Mouse (Mus musculus) erythroblast, adult 5-6 weeks (primary cell): Measurements from ENCODE around the gene Popdc3. TPM values are rescaled to one million over a fixed set of nuclear protein-coding genes. Genes with fewer than 3 reads are reported as not detected.
"Not testable (repeated sequence)": the region's sequence is repeated elsewhere in the genome, so short reads cannot be mapped to it uniquely, and the experiment has no call there.

Source experiments
- ATAC-seq: replicated peaks from 2 replicates; pipeline ENCODE4 v1.8.0; 2016; ENCODE audit warnings: moderate number of reproducible peaks, mild to moderate bottlenecking, moderate TSS enrichment, inconsistent platforms; ENCODE audit not compliant: poor library complexity, low FRiP score, severe bottlenecking
- total RNA-seq, 2 experiments: library from RNA; stranded (forward) in 1 of 2; stranded (reverse) in 1 of 2; fragments of 150-400 nt in 1 of 2; fragments of 200-764, 138-1000 nt in 1 of 2; gene quantifications; 2 replicates each; pipeline versions ENCODE4 v1.2.3 to v1.2.4; 2015 to 2017; ENCODE audit warnings: low replicate concordance in 2 of 2

Gene Popdc3
- total RNA-seq (2015; ENCODE audit: low replicate concordance) (not detected in 2 replicates), total RNA-seq (2017; ENCODE audit: low replicate concordance) (not detected in 2 replicates)

DNA sequence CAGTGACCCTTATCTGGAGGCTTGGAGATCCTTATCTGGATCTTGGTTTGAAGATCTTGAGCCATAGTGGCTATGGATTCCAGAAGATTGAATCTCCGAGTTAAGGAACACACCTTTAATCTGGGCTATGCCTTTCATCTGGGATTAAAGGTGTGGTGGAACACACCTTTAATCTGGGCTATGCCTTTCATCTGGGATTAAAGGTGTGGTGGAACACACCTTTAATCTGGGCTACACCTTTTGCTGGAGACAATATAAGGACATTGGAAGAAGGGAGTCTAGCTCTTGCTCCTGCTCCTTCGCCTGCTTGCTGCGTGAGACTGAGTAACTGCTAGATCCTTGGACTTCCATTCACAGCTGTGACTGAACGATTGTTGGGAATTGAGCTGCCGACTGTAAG, at the start of gene Popdc3:
TSS of gene Popdc3 (plus strand) at position 301 of the 400 bp plus-strand sequence.
- not testable (repeated sequence) for ATAC-seq

- ATAC-seq = no peak
Observed at GRCm38 (mm10) chr10:45129105-45129504, 48.8 kb upstream of the Popdc3 start.

GRCm38 (mm10) chr10:45130004-45130403, 47.9 kb upstream of the Popdc3 start:
- peak; percentile 57 for ATAC-seq

GRCm38 (mm10) chr10:45132371-45132770, 45.5 kb upstream of the Popdc3 start:
- ATAC-seq = no peak

DNA sequence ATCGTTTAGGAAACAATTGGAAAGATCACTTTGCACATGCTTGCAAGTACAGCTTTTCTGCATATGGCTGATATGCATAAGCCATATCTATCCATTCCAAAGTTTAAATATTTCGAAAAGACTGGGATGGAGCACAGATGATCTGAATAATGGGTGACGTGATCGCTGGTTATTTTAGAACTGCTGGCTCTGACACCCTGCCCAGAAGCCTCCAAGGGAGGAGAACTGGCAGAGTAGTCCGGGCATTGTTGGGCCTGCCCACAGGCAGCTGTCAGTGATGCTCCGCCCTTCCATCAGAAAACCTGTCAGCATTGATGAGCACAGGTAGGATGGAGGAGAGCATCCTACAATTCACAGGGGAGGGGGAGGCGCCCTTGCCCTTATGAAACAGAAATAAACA, 41.1 kb upstream of the Popdc3 start:
- ATAC-seq = no peak

DNA sequence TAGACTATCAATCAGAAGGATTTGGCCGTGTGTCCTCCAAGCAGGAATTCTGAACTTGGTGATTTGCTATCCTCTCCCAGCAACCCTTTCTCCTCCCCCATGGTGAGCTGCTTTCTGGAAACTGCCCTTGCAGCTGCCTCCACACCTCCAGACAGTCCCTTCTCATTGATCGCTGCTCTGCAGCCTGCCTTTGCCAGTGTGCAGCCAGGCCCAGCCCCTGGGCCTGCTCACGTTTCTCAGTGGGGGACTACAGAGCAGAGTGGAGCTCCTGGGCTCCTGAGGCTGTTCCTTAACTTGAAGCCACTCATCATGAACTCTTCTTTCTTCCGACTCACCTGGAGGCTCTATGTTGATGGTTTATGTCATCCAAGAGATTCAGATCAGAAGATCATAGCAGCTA, 38.0 kb upstream of the Popdc3 start:
- no peak for ATAC-seq

DNA sequence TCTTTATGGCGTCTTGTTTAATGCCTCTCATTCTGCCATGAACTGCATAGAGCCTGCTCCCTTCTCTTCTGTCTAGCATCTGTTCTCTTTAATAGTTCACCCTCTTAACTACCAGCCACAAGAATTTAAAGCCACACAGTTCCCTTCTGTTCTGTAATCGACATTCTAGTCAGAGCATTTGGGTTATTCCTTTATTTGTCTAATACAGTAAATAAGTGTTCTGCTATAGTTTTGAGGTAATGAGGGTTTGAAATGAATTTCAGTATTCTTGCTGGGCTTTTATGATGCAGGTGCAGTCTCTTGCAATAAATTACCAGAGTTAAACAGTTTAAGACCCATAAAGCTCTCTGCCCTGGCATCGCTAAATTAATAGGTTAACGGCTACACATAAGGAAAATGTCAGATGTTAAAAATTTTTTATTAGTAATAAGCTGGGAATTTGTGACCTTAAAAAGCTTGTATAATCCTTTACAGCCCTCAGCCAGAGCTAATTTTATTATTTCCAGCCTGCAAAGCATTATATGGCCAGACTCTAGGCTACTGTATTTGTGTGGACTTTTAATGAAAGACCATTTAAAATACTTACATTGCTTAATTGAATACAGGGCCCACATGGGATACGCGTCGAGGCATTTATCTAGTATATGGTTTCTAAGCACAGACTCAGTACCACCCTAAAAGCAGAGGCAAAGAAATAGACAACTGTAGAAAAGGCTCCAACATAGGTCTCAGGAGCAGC, 37.3 kb upstream of the Popdc3 start:
- ATAC-seq = no peak

GRCm38 (mm10) chr10:45142359-45142758, 35.5 kb upstream of the Popdc3 start:
- ATAC-seq = no peak

DNA sequence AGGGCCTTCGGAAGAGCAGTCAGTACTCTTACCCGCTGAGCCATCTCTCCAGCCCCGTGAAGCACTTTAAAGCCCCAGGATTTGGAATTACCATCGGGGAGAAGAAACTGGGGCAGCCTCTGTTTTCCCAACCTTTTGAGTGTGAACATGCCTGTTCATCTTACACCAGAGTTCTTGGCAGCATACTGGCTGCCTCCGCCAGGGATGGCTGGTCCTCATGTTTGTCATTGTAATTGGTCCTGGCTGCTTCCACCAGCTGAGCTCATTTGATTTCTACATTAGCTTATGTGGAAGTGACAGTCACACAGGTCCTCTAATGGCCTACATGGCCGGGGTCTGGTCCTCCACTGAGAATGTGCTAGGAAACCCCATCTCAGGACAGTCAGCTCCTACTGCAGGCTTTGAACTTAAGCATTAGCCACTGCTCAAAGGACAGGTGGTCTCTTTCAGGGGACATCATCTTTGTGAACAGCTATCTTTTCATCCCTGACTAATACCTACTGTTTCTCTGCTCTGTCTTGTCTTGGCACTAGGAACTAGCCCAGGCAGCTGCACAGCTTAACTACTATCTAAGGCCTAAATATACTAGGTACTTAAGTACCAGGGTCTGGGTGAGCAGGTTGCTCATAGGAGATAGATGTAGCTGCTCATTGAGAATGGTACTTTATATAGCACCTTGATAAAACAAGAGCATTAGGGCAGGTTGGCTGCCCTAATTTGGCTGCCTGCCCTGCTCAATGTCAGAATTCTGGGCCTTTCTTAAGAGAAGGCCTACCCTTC, 33.7 kb upstream of the Popdc3 start:
- ATAC-seq = no peak

DNA sequence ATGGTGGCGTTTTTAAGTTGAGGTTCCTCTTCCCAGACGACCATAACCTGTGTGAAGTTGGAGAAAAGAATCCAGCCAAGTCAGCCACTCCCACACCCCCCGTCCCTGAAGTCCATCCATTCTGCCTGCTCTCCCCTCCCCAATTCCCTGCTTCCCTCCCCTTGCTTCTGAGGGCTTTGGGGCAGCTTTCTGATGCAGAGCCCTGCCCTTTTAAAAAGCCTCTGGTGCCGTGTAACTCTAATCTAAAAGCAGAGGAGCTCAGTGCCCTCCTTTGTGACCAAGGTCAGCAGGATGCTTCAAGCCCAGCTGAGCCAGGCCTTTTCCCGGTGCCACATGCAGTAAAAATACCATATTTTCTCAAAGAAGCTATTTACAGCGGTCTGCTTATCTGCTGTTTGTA, 31.1 kb upstream of the Popdc3 start:
- ATAC-seq = no peak

DNA sequence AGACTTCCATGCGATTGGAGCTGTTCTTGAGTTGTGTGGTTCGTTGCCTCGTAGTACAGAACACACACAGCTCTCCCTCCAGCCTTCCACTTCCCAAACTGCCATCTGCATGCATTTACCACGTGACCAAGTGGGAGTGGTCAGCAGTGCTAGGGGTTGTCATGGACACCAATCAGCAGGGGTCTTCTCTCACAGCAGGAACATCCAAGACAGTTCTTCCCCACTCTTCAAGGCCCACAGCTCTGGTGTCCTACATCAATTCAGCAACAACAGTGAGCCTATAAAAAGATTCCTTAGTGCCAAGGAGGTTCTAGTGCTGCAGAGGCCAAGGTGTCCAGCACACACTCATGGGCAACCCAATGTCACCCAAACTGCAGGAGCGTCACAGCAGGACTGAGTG, 26.8 kb upstream of the Popdc3 start:
- ATAC-seq = no peak

DNA sequence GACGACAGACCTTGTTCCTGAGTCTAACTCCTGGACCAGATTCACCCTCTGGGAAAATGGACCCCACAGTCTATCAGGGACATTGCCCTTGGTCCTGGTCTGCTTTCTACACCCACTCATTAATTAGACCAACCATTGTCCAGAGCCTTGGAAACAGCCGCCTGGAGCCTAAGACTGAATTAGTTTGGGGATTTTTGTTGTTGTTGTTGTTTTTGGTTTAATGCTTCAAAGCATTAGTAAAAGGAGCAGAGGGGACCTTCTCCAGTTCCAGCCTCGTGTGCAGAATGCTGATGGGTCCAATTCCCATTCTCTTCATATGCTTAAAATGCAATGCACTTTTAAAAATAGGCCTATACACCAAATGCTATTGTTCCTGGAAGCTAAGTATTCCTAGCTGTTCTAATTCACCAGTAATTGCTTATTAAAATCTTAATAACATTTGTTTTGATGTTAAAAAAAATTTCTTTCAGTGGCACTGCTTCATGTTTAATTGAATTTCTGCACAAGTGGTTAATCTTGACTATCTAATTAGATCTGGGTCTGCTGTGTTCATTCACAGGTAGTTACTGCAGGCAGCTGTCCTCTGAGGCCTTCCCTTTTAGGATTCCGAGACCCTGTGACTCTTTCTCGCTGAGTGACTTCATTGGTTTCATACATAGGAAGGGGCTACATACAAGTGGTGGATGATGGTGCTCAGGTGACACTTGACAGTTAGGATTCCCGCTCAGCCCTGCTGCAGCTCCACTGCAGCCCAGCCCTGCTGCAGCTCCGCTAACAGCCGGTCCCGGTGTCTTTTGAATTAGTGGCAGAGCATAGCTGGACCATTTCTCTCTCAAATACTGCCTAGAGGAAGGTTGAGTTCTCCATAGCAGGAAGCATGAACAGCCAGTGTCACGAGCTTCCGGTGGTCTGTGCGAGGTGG, 25.9 kb upstream of the Popdc3 start:
- no peak for ATAC-seq

DNA sequence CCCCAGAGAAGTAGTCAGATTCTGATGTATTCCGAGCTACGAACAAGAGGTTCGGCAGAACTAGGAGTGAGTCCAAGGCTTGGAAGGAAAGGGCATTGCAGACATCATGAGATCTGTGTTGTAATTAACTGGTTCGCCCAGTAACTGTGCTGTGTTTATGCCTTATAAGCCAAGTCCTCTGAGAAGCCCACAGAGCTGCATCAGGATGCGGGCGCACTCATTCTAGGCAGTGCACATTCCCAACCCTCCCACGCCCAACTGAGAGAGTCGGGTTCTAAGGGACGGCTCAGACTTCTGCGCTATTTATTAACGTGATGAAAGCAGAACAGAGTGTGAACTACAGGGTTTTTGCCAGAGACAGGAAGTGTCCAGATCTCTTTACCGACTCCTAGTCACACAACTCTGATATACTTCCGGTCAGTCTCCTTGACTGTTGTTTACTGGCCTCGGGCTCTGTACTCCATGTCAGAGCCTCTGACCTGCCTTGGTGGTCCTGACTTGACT, 23.3 kb upstream of the Popdc3 start:
- ATAC-seq = no peak

DNA sequence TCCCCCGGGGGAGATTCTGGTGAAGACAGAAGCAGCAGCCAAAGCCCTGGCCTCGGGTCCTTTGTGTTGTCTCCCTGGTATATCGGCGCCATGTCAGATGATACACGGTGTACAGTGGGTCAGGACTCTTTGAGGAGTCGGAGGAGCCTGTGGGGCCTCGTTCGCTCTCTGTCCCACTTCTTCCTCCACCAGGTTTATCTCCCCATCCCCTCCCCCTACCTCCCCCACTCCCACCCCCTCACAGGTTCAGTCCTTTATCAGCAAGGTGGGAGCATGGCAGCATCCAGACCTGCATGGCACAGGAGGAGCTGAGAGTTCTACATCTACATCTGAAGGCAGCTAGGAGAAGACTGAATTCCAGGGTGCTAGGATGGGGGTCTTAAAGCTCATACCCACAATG, 12.0 kb upstream of the Popdc3 start:
- ATAC-seq = no peak

GRCm38 (mm10) chr10:45173927-45174326, 4.0 kb upstream of the Popdc3 start:
- no peak for ATAC-seq

- no peak for ATAC-seq
Observed at GRCm38 (mm10) chr10:45174345-45174744, 3.6 kb upstream of the Popdc3 start.

- no peak for ATAC-seq
Observed at GRCm38 (mm10) chr10:45180677-45181326, 2.9 kb downstream of the Popdc3 start.

DNA sequence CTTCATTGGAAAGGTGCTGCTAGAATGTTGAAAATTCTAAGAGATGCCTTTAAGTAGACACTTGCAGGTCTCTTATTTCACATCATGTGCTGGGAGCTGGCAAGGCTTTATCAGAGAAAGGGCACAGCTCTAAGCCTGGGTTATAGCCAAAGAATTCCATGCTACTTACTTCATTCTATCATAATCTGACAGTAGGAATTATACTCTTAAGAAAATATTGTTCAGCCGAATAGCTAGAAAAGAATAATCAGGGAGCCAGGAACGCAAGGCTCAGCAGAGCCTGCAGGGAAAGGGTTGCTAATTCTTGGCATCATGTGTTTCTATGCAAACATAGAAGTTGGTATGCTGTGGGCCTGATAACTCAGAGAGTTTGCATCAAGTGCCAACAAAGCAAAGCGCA, 3.4 kb downstream of the Popdc3 start:
- ATAC-seq = no peak

GRCm38 (mm10) chr10:45185457-45185856, 7.6 kb downstream of the Popdc3 start:
- ATAC-seq = no peak
